Comparison of ENCODE assay signal across 9 mouse cellular contexts in genomic region chr3:129429161-129430111, GRCm38 (mm10).
DNase-seq lines count a peak whose midpoint lies in the region; TF ChIP-seq lines count a peak whose summit lies in the region.
"Had no signal": no experiment of that assay in that cellular context is flagged by ENCODE, and none has a peak within 500 bp of the region (broad histone marks: within the 10 kb centered on the region; RNA-seq: fewer than 3 reads in every experiment).

No protein-coding gene starts in this region.

- DNase-seq in adrenal gland, adult 2 months = peak; percentile 40
- DNase-seq in adrenal gland, adult 18-20 months (ENCODE audit: low spot score in 2 of 2) = no peak
- peak; percentile 8 to 20 for DNase-seq in layer of hippocampus, postnatal 10 days (ENCODE audit: low spot score in 2 of 2)
- no peak for DNase-seq in layer of hippocampus, adult 18-20 months (ENCODE audit: low spot score in 2 of 2)
- DNase-seq in fibroblast of lung, adult 2 months (ENCODE audit: low read depth) = peak; percentile 51
- DNase-seq in lung, postnatal 14 days = peak; percentile 5
- no peak for DNase-seq in frontal cortex, postnatal 14 days (ENCODE audit: low spot score in 2 of 2)
- DNase-seq in left cerebral cortex, adult 2 months (ENCODE audit: extremely low spot score in 1 of 2, low spot score in 2 of 2) = no peak

- intact Hi-C loops in left cerebral cortex, adult 2 months (cut with DNase I) = loop anchor here (10.0 kb wide), 1 partner anchor 1085 kb away; no protein-coding TSS in a partner anchor

- H3K27ac ChIP-seq in left cerebral cortex, adult 2 months = no peak overlapping the region
- H3K27ac ChIP-seq: liver, embryonic 14.5 days had no signal

- no peak overlapping the region for H3K4me3 ChIP-seq in left cerebral cortex, adult 2 months

- no peak; the same call in none of the 2 replicates for TF ChIP-seq CTCF in left cerebral cortex, adult 2 months (IDR thresholded peaks at IDR 0.05)

Comparison
In these comparisons a context has a peak if more than half of its experiments do, and no peak if none do; other contexts are left out.
1. DNase-seq: peak in adrenal gland, adult 2 months (single experiment), layer of hippocampus, postnatal 10 days (2 of 2), fibroblast of lung, adult 2 months (single experiment) and lung, postnatal 14 days (single experiment); none in adrenal gland, adult 18-20 months (0 of 2), layer of hippocampus, adult 18-20 months (0 of 2), frontal cortex, postnatal 14 days (0 of 2) and left cerebral cortex, adult 2 months (0 of 2).